10 mouse cellular contexts compared by ENCODE assay signal in the genomic region with DNA sequence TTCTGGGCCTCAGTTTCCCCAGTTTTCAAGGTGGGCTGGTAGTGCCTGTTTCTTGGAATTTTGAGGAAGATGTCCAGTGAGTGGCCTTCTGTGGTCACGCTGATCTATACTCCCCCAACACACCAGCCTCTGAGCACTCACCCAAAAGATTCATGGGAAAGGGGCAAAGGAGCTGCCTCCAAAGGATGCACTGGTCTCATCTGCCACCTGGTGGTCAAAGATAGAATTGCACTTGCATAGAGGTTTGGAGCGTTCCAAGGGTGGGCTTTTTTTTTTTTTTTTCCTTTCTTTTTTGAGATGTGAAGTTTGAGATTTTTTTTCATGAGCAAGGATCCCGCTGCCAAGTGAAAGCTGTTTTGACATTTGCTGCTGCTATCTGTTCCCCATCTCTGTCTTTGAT. TPM values are rescaled to one million over a fixed set of nuclear protein-coding genes. Genes with fewer than 3 reads are reported as not detected.
DNase-seq lines count a peak whose midpoint lies in the region; ATAC-seq and TF ChIP-seq lines count a peak whose summit lies in the region.
"Had no signal": no experiment of that assay in that cellular context is flagged by ENCODE, and none has a peak within 500 bp of the region (broad histone marks: within the 10 kb centered on the region; RNA-seq: fewer than 3 reads in every experiment).

No protein-coding gene starts in this region.

- no peak overlapping the region for H3K9ac ChIP-seq in intestine, embryonic 15.5 days
- no peak overlapping the region for H3K9ac ChIP-seq in liver, adult 2 months (ENCODE audit: low read depth, low read length)
- H3K9ac ChIP-seq: embryonic facial prominence, embryonic 13.5 days; lung, embryonic 15.5 days had no signal

- H3K4me2 ChIP-seq in intestine, embryonic 15.5 days (replicated peaks): no peak overlapping the region
- H3K4me2 ChIP-seq: embryonic facial prominence, embryonic 13.5 days; lung, embryonic 15.5 days had no signal

- H3K36me3 ChIP-seq in intestine, embryonic 15.5 days: no peaks in the 10 kb centered on the region
- no peaks in the 10 kb centered on the region for H3K36me3 ChIP-seq in liver, adult 2 months (ENCODE audit: control insufficient read depth, insufficient read depth, low read length)
- no peaks in the 10 kb centered on the region for H3K36me3 ChIP-seq in thymus, adult 2 months (ENCODE audit: control insufficient read depth, insufficient read depth, low read length)
- H3K36me3 ChIP-seq: embryonic facial prominence, embryonic 13.5 days; lung, embryonic 15.5 days had no signal

- intact Hi-C loops in left cerebral cortex, adult 2 months (cut with DNase I): loop anchor here (1.0 to 5.0 kb wide), 3 partner anchors 21 to 391 kb away; no protein-coding TSS in a partner anchor

- no peaks in the 10 kb centered on the region for H3K9me3 ChIP-seq in intestine, embryonic 15.5 days
- H3K9me3 ChIP-seq: embryonic facial prominence, embryonic 13.5 days; lung, embryonic 15.5 days had no signal

- no peak overlapping the region for H3K4me3 ChIP-seq in left cerebral cortex, adult 2 months
- H3K4me3 ChIP-seq in bone marrow macrophage, adult 2 months (ENCODE audit: insufficient read depth, low read length): no peak overlapping the region
- no peak overlapping the region for H3K4me3 ChIP-seq in embryonic fibroblast, embryonic 13.5 days (ENCODE audit: insufficient read depth, low read length)
- no peak overlapping the region for H3K4me3 ChIP-seq in intestine, embryonic 15.5 days (replicated peaks)
- no peak overlapping the region for H3K4me3 ChIP-seq in liver, adult 2 months (ENCODE audit: insufficient read depth, low read depth, low read length)
- no peak overlapping the region for H3K4me3 ChIP-seq in thymus, adult 2 months (ENCODE audit: control insufficient read depth, insufficient read depth, low read length)
- H3K4me3 ChIP-seq: embryonic facial prominence, embryonic 13.5 days; lung, embryonic 15.5 days had no signal

- H3K79me2 ChIP-seq in liver, adult 2 months (ENCODE audit: control insufficient read depth, insufficient read depth, low read length): no peaks in the 10 kb centered on the region

- peak; percentile 30; the same call in 1 of the 2 replicates for ATAC-seq in intestine, embryonic 15.5 days

- no peak for TF ChIP-seq POLR2A in bone marrow macrophage, adult 2 months (IDR thresholded peaks at IDR 0.05; ENCODE audit: borderline replicate concordance, low read depth, low read length)
- TF ChIP-seq POLR2A in embryonic fibroblast, embryonic 13.5 days (IDR thresholded peaks at IDR 0.05; ENCODE audit: low read depth, low read length): no peak
- TF ChIP-seq POLR2A in liver, adult 2 months (IDR thresholded peaks at IDR 0.05; ENCODE audit: extremely low read depth, insufficient read depth, low read length): no peak
- no peak for TF ChIP-seq POLR2A in thymus, adult 2 months (IDR thresholded peaks at IDR 0.05; ENCODE audit: control insufficient read depth, extremely low read depth, insufficient read depth, low read length, poor library complexity)

- H3K4me1 ChIP-seq in bone marrow macrophage, adult 2 months (ENCODE audit: control insufficient read depth, insufficient read depth, low read length): no peaks in the 10 kb centered on the region
- no peaks in the 10 kb centered on the region for H3K4me1 ChIP-seq in embryonic fibroblast, embryonic 13.5 days (ENCODE audit: control insufficient read depth, insufficient read depth, low read length)
- 0 out of 2 replicates have a peak, but pooled peaks cover 3% of the 10 kb centered on the region for H3K4me1 ChIP-seq in intestine, embryonic 15.5 days (replicated peaks)
- H3K4me1 ChIP-seq in liver, adult 2 months (ENCODE audit: control insufficient read depth, insufficient read depth, low read length): peaks cover 13% of the 10 kb centered on the region
- H3K4me1 ChIP-seq in thymus, adult 2 months (replicated peaks; ENCODE audit: control insufficient read depth, insufficient read depth, low read length): no peaks in the 10 kb centered on the region

- WGBS in intestine, embryonic 15.5 days: 0% methylated on average over 3 of the region's 3 CpGs
- 5% methylated on average over 3 of the region's 3 CpGs for WGBS in liver, adult 2 months
- 2% methylated on average over 3 of the region's 3 CpGs for WGBS in thymus, adult 2 months

- no peak overlapping the region for H3K27ac ChIP-seq in left cerebral cortex, adult 2 months
- no peak overlapping the region for H3K27ac ChIP-seq in bone marrow macrophage, adult 2 months (ENCODE audit: insufficient read depth, low read depth, low read length)
- no peak overlapping the region for H3K27ac ChIP-seq in embryonic fibroblast, embryonic 13.5 days (ENCODE audit: insufficient read depth, low read length)
- H3K27ac ChIP-seq in intestine, embryonic 15.5 days: no peak overlapping the region
- H3K27ac ChIP-seq in liver, adult 2 months (replicated peaks; ENCODE audit: insufficient read depth, low read depth, low read length): no peak overlapping the region
- H3K27ac ChIP-seq in thymus, adult 2 months (ENCODE audit: control insufficient read depth, insufficient read depth, low read length): no peak overlapping the region
- H3K27ac ChIP-seq: embryonic facial prominence, embryonic 13.5 days; lung, embryonic 15.5 days had no signal

- no peaks in the 10 kb centered on the region; the same call in 1 of the 2 replicates for H3K27me3 ChIP-seq in intestine, embryonic 15.5 days (replicated peaks)
- no peaks in the 10 kb centered on the region for H3K27me3 ChIP-seq in liver, adult 2 months (ENCODE audit: control insufficient read depth, insufficient read depth, low read length)
- H3K27me3 ChIP-seq in thymus, adult 2 months (ENCODE audit: control insufficient read depth, insufficient read depth, low read length): no peaks in the 10 kb centered on the region
- H3K27me3 ChIP-seq: embryonic facial prominence, embryonic 13.5 days; lung, embryonic 15.5 days had no signal

- DNase-seq in left cerebral cortex, adult 2 months (ENCODE audit: extremely low spot score in 1 of 2, low spot score in 2 of 2): peak; percentile 62 to 66
- no peak for DNase-seq in left cerebral cortex, adult 8-10 months (ENCODE audit: low spot score in 2 of 2)
- DNase-seq in liver, adult 2 months (ENCODE audit: extremely low read depth, low read depth, low spot score): no peak
- peak; percentile 60 to 66 for DNase-seq in natural killer cell, adult 2 months (ENCODE audit: low spot score in 2 of 2)
- peak; percentile 83 for DNase-seq in thymus, adult 2 months

- peak; percentile 95 for TF ChIP-seq CTCF in left cerebral cortex, adult 2 months (IDR thresholded peaks at IDR 0.05)
- TF ChIP-seq CTCF in bone marrow macrophage, adult 2 months (IDR thresholded peaks at IDR 0.05; ENCODE audit: low read depth, low read length): peak; percentile 79
- TF ChIP-seq CTCF in embryonic fibroblast, embryonic 13.5 days (IDR thresholded peaks at IDR 0.05; ENCODE audit: borderline replicate concordance, insufficient read depth, low read length): peak; percentile 72; the same call in 1 of the 2 replicates
- peak; percentile 77 for TF ChIP-seq CTCF in liver, adult 2 months (IDR thresholded peaks at IDR 0.05; ENCODE audit: low read depth, low read length)
- no peak for TF ChIP-seq CTCF in thymus, adult 2 months (IDR thresholded peaks at IDR 0.05; ENCODE audit: borderline replicate concordance, control insufficient read depth, extremely low read depth, insufficient read depth, low read length, poor library complexity)

RNA-seq across cellular contexts. Expression of a gene that starts 10.8 kb away (rescaled TPM):
- 10 to 100 TPM; 28.9 to 29.1 TPM for total RNA-seq in left cerebral cortex, adult 2 months (2021)
- 10 to 100 TPM; 21.1 to 28.3 (median 27.8) TPM for total RNA-seq in left cerebral cortex, adult 8-10 months (2022)
- 24.5 and 26.9 TPM in 2 replicates for polyA plus RNA-seq in bone marrow macrophage, adult 2 months (2012; ENCODE audit: insufficient read depth, insufficient read length, missing spikeins)
- 2.4 and 6.0 TPM in 2 replicates for polyA plus RNA-seq in embryonic fibroblast, embryonic 13.5 days (2011; ENCODE audit: insufficient read length, low read depth, missing spikeins)
- 0.97 and 1.3 TPM in 2 replicates for polyA plus RNA-seq in intestine, embryonic 15.5 days (2015; fragmentation: Nextera tagmentation; extraction: Ambion mirVana)
- 0.34 and 0.46 TPM in 2 replicates for total RNA-seq in liver, adult 2 months (2014; rRNA removed)
- 0.39 and 0.50 TPM in 2 replicates for polyA plus RNA-seq in liver, adult 2 months (2012; rRNA removed)
- 14.0 and 17.5 TPM in 2 replicates for polyA plus RNA-seq in thymus, adult 2 months (2012; rRNA removed)

RNA-seq across cellular contexts. Expression of a gene that starts 28.9 kb away (rescaled TPM):
- 10 to 100 TPM; 46.3 to 48.2 TPM for total RNA-seq in left cerebral cortex, adult 2 months (2021)
- 10 to 100 TPM; 42.4 to 46.5 (median 44.1) TPM for total RNA-seq in left cerebral cortex, adult 8-10 months (2022)
- 20.1 and 24.2 TPM in 2 replicates for polyA plus RNA-seq in bone marrow macrophage, adult 2 months (2012; ENCODE audit: insufficient read depth, insufficient read length, missing spikeins)
- polyA plus RNA-seq in embryonic fibroblast, embryonic 13.5 days (2011; ENCODE audit: insufficient read length, low read depth, missing spikeins): 34.8 and 35.5 TPM in 2 replicates
- polyA plus RNA-seq in intestine, embryonic 15.5 days (2015; fragmentation: Nextera tagmentation; extraction: Ambion mirVana): 49.0 and 60.5 TPM in 2 replicates
- total RNA-seq in liver, adult 2 months (2014; rRNA removed): 17.7 and 21.5 TPM in 2 replicates
- 48.1 and 58.0 TPM in 2 replicates for polyA plus RNA-seq in liver, adult 2 months (2012; rRNA removed)
- polyA plus RNA-seq in thymus, adult 2 months (2012; rRNA removed): 58.9 and 63.9 TPM in 2 replicates

RNA-seq across cellular contexts. Expression of a gene that starts 33.4 kb away (rescaled TPM):
- under 1 TPM in 1 of 2 experiments, not detected in 1; 0.75 TPM for total RNA-seq in left cerebral cortex, adult 2 months (2021)
- total RNA-seq in left cerebral cortex, adult 8-10 months (2022): 1 to 10 TPM in 2 of 4 experiments, under 1 TPM in 2; 0.44 to 1.5 (median 1.2) TPM
- not detected in 2 replicates for polyA plus RNA-seq in bone marrow macrophage, adult 2 months (2012; ENCODE audit: insufficient read depth, insufficient read length, missing spikeins)
- polyA plus RNA-seq in embryonic fibroblast, embryonic 13.5 days (2011; ENCODE audit: insufficient read length, low read depth, missing spikeins): not detected in 2 replicates
- polyA plus RNA-seq in intestine, embryonic 15.5 days (2015; fragmentation: Nextera tagmentation; extraction: Ambion mirVana): 0.15 and 0.24 TPM in 2 replicates
- total RNA-seq in liver, adult 2 months (2014; rRNA removed): not detected in 2 replicates
- polyA plus RNA-seq in liver, adult 2 months (2012; rRNA removed): not detected in 2 replicates
- polyA plus RNA-seq in thymus, adult 2 months (2012; rRNA removed): 0.61 and 0.81 TPM in 2 replicates

RNA-seq across cellular contexts. Expression of a gene that starts 40.6 kb away (rescaled TPM):
- 10 to 100 TPM; 16.2 to 21.4 TPM for total RNA-seq in left cerebral cortex, adult 2 months (2021)
- 10 to 100 TPM; 12.6 to 18.4 (median 15.6) TPM for total RNA-seq in left cerebral cortex, adult 8-10 months (2022)
- polyA plus RNA-seq in bone marrow macrophage, adult 2 months (2012; ENCODE audit: insufficient read depth, insufficient read length, missing spikeins): not detected in 2 replicates
- polyA plus RNA-seq in embryonic fibroblast, embryonic 13.5 days (2011; ENCODE audit: insufficient read length, low read depth, missing spikeins): 0.17 and 0.95 TPM in 2 replicates
- 2.0 and 2.2 TPM in 2 replicates for polyA plus RNA-seq in intestine, embryonic 15.5 days (2015; fragmentation: Nextera tagmentation; extraction: Ambion mirVana)
- total RNA-seq in liver, adult 2 months (2014; rRNA removed): 3.5 and 4.4 TPM in 2 replicates
- polyA plus RNA-seq in liver, adult 2 months (2012; rRNA removed): 4.4 and 6.7 TPM in 2 replicates
- 16.1 and 16.5 TPM in 2 replicates for polyA plus RNA-seq in thymus, adult 2 months (2012; rRNA removed)

Comparison
In these comparisons a context has a peak if more than half of its experiments do, and no peak if none do; other contexts are left out.
1. DNase-seq: peak in left cerebral cortex, adult 2 months (2 of 2), natural killer cell, adult 2 months (2 of 2) and thymus, adult 2 months (single experiment); none in left cerebral cortex, adult 8-10 months (0 of 2) and liver, adult 2 months (single experiment).